Mouse (Mus musculus) midbrain, embryonic 15.5 days (tissue): Measurements from ENCODE around the gene Smyd3. TPM values are rescaled to one million over a fixed set of nuclear protein-coding genes. Genes with fewer than 3 reads are reported as not detected.

Source experiments
- ATAC-seq: fragments of 200-750 bp; cut with Nextera tagmentation; replicated peaks from 2 replicates; pipeline ENCODE4 v1.8.0; 2017; ENCODE audit warnings: moderate TSS enrichment
- H3K27ac ChIP-seq: fragments of 300-500 bp; sonication (generic); 2 replicates; pipeline ENCODE4 v1.5.1; 2015; ENCODE audit warnings: mild to moderate bottlenecking, inconsistent platforms
- H3K27me3 ChIP-seq: fragments of 300-500 bp; sonication (generic); replicated peaks from 2 replicates; pipeline ENCODE4 v1.6.1; 2015; ENCODE audit warnings: inconsistent platforms
- H3K36me3 ChIP-seq: fragments of 300-500 bp; sonication (generic); replicated peaks from 2 replicates; pipeline ENCODE4 v1.6.1; 2015; ENCODE audit warnings: inconsistent platforms
- H3K4me1 ChIP-seq: fragments of 300-500 bp; sonication (generic); 2 replicates; pipeline ENCODE4 v1.6.1; 2015; ENCODE audit warnings: inconsistent platforms
- H3K4me2 ChIP-seq: fragments of 300-500 bp; sonication (generic); 2 replicates; pipeline ENCODE4 v1.6.1; 2015; ENCODE audit warnings: inconsistent platforms, mild to moderate bottlenecking, moderate library complexity
- H3K4me3 ChIP-seq: fragments of 300-500 bp; sonication (generic); 2 replicates; pipeline ENCODE4 v1.5.1; 2015; ENCODE audit warnings: mild to moderate bottlenecking, inconsistent platforms
- H3K9ac ChIP-seq: fragments of 300-500 bp; sonication (generic); 2 replicates; pipeline ENCODE4 v1.6.1; 2015; ENCODE audit warnings: mild to moderate bottlenecking, inconsistent platforms
- H3K9me3 ChIP-seq: fragments of 300-500 bp; sonication (generic); 2 replicates; pipeline ENCODE4 v1.6.1; 2016; ENCODE audit warnings: inconsistent platforms
- WGBS: fragments of 180-500 bp; shearing (Covaris S2); methylation state at CpG from one replicate; pipeline ENCODE4 v1.1.7; 2015; ENCODE audit warnings: mixed read lengths; 5-methylcytosine and 5-hydroxymethylcytosine counted together
- polyA plus RNA-seq: library from polyadenylated mRNA; unstranded; fragments of >200 nt; fragmentation: Nextera tagmentation; extraction: Ambion mirVana; gene quantifications from 2 replicates; pipeline ENCODE4 v1.2.1, GENCODE M21; 2015

Gene Smyd3
- polyA plus RNA-seq, 1 experiment from 2014 or later, result 24.8 TPM

GRCm38 (mm10) chr1:179013021-179013420, 504.8 kb downstream of the Smyd3 start:
- H3K36me3 ChIP-seq, result no peaks in the 10 kb centered on the region
- H3K4me2 ChIP-seq, result no peak overlapping the region
- no peak for ATAC-seq
- no peaks in the 10 kb centered on the region for H3K4me1 ChIP-seq
- H3K27ac ChIP-seq, result no peak overlapping the region
- no peak overlapping the region for H3K9ac ChIP-seq
- no peaks in the 10 kb centered on the region for H3K9me3 ChIP-seq
- H3K4me3 ChIP-seq, result no peak overlapping the region
- H3K27me3 ChIP-seq, result no peaks in the 10 kb centered on the region

DNA sequence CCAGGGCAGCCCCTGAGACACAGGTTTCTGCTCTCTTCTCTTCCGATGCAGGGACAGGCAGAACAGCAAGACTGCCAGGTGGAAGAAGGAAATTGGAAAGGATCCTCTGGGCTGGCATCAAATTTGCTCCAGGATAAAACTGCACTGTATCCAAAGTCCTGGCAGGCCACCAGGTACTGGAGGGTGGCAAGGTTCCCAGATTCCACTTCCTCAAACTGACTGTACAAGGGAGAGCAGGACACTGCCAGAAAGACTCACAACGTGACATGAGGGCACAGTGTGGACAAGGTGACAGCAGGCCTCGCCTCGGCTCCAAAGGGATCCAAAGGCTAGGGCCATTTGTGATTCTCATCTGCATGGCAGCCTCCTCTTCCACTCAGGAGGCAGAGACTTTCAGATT, 505.6 kb downstream of the Smyd3 start:
- no peaks in the 10 kb centered on the region for H3K4me1 ChIP-seq
- no peak overlapping the region for H3K4me2 ChIP-seq
- no peak overlapping the region for H3K27ac ChIP-seq
- no peaks in the 10 kb centered on the region for H3K9me3 ChIP-seq
- 86% methylated on average over 4 of the region's 4 CpGs for WGBS
- no peak overlapping the region for H3K4me3 ChIP-seq
- no peaks in the 10 kb centered on the region for H3K36me3 ChIP-seq
- no peak overlapping the region for H3K9ac ChIP-seq
- ATAC-seq, result no peak
- H3K27me3 ChIP-seq, result no peaks in the 10 kb centered on the region

GRCm38 (mm10) chr1:179010756-179011155, 507.1 kb downstream of the Smyd3 start:
- Histone ChIP-seq H3K4me2 (no peak overlapping the region), H3K9me3 (no peaks in the 10 kb centered on the region), H3K27ac (no peak overlapping the region), H3K36me3 (no peaks in the 10 kb centered on the region), H3K4me1 (no peaks in the 10 kb centered on the region), H3K9ac (no peak overlapping the region), H3K27me3 (no peaks in the 10 kb centered on the region), H3K4me3 (no peak overlapping the region)
- no peak; the same call in 1 of the 2 replicates for ATAC-seq
- 84% methylated on average over 3 of the region's 3 CpGs for WGBS

- no peak overlapping the region for H3K4me3 ChIP-seq
- no peak overlapping the region for H3K4me2 ChIP-seq
- WGBS, result 91% methylated on average over 3 of the region's 3 CpGs
- H3K27me3 ChIP-seq, result no peaks in the 10 kb centered on the region
- H3K4me1 ChIP-seq, result no peaks in the 10 kb centered on the region
- no peak for ATAC-seq
- no peak overlapping the region for H3K27ac ChIP-seq
- no peaks in the 10 kb centered on the region for H3K9me3 ChIP-seq
- H3K9ac ChIP-seq, result no peak overlapping the region
- no peaks in the 10 kb centered on the region for H3K36me3 ChIP-seq
These were observed 507.9 kb downstream of the Smyd3 start for GRCm38 (mm10) chr1:179009911-179010310.

- Histone ChIP-seq H3K4me3 (no peak overlapping the region), H3K27me3 (no peaks in the 10 kb centered on the region), H3K9me3 (no peaks in the 10 kb centered on the region), H3K9ac (no peak overlapping the region), H3K36me3 (no peaks in the 10 kb centered on the region), H3K4me2 (no peak overlapping the region), H3K4me1 (peaks cover 5% of the 10 kb centered on the region), H3K27ac (peak overlapping the region; percentile 63)
- WGBS, result 51% methylated on average over 7 of the region's 7 CpGs
- peak; percentile 78 for ATAC-seq
These were observed 513.5 kb downstream of the Smyd3 start for GRCm38 (mm10) chr1:179004133-179004866.

DNA sequence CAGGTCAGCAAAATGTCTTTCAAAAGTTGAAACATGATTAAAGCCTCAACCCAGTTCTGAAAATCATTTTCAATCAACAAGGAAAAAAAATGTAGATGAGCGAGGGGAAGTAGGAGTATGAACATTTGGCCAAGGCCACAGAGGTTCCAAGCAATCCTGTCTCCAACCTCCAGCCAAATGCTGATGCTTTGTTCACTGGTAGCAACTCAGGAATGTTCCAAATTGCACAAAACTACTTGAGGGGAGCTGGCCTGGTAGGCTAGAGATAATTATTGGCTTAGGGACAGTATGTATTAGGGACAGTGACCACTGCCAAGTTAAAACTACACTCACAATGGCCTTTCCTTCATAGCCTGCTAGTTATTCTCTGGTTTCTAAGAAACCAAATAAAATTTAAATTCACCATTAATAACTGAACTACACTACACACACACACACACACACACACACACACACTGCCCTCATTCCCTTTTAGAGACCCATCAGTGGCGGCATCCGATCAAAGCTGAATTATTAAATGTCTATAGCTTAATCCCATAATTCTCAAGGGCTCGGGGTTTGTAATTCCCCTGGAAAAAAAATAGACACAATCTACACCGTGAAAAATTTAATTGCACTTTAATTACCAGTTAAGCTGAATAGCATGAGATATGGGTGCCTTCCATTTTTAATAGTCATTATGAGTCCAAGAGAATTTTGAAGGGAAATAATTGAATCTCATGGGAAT, 514.3 kb downstream of the Smyd3 start:
- H3K4me3 ChIP-seq, result no peak overlapping the region
- H3K27me3 ChIP-seq, result no peaks in the 10 kb centered on the region
- H3K4me1 ChIP-seq, result peaks cover 5% of the 10 kb centered on the region
- H3K9ac ChIP-seq, result no peak overlapping the region
- H3K4me2 ChIP-seq, result no peak overlapping the region
- no peaks in the 10 kb centered on the region for H3K9me3 ChIP-seq
- no peaks in the 10 kb centered on the region for H3K36me3 ChIP-seq
- ATAC-seq, result peak; percentile 69
- 48% methylated on average over 5 of the region's 5 CpGs for WGBS
- H3K27ac ChIP-seq, result peak overlapping the region; percentile 30; the same call in 1 of the 2 replicates

- Histone ChIP-seq H3K9me3 (no peaks in the 10 kb centered on the region), H3K27me3 (no peaks in the 10 kb centered on the region), H3K9ac (no peak overlapping the region), H3K27ac (no peak overlapping the region), H3K36me3 (no peaks in the 10 kb centered on the region), H3K4me1 (peaks cover 5% of the 10 kb centered on the region), H3K4me3 (no peak overlapping the region), H3K4me2 (no peak overlapping the region)
- no peak for ATAC-seq
- WGBS, result 73% methylated on average over 9 of the region's 9 CpGs
These were observed 517.8 kb downstream of the Smyd3 start for GRCm38 (mm10) chr1:178999876-179000528.

DNA sequence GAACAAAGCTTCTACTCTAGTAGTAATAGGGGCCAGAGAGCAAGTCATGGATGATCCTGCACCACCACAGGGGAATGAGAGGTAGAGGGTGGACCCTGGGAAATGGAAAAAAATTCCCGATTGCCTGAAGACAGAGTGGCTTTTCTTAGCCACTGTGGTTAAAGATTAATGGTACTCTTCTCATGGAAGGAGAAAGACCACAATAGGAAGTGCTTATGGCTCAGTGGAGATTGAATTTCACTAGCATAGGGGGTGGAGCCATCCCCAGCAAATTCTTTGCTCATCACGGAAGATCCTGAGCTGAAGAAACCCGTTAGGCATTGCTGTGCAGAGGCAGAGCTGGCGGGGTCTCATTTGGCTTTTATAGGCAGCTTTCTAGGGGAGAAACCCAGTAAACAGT, 520.0 kb downstream of the Smyd3 start:
- Histone ChIP-seq H3K27ac (no peak overlapping the region), H3K4me1 (no peaks in the 10 kb centered on the region), H3K4me3 (no peak overlapping the region), H3K27me3 (no peaks in the 10 kb centered on the region), H3K4me2 (no peak overlapping the region), H3K9ac (no peak overlapping the region), H3K36me3 (no peaks in the 10 kb centered on the region), H3K9me3 (no peaks in the 10 kb centered on the region)
- WGBS, result 39% methylated on average over 4 of the region's 4 CpGs
- no peak for ATAC-seq

DNA sequence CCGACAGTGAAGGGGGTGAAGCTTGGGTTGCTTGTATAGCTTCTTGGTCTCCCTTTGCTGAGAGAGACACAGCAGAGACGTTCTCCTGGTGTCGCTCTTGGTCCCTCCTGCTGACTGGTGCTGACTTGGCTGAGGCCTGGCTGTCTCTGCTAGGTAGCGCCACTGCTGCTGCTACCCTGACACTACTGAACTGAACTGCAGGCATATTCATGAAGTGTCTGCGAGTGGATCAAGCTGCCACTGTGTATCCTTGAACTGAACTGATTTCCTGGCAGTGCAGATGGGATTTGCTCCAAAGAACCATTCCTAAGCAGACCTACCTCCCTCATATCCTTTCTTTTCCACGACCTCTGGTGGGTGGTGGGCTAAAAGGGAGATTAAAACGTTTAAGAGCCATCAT, 523.6 kb downstream of the Smyd3 start:
- Histone ChIP-seq H3K4me3 (no peak overlapping the region), H3K27ac (no peak overlapping the region), H3K9me3 (no peaks in the 10 kb centered on the region), H3K36me3 (no peaks in the 10 kb centered on the region), H3K4me2 (no peak overlapping the region), H3K27me3 (no peaks in the 10 kb centered on the region), H3K4me1 (0 out of 2 replicates have a peak, but pooled peaks cover 8% of the 10 kb centered on the region), H3K9ac (no peak overlapping the region)
- no peak for ATAC-seq
- 68% methylated on average over 7 of the region's 7 CpGs for WGBS

DNA sequence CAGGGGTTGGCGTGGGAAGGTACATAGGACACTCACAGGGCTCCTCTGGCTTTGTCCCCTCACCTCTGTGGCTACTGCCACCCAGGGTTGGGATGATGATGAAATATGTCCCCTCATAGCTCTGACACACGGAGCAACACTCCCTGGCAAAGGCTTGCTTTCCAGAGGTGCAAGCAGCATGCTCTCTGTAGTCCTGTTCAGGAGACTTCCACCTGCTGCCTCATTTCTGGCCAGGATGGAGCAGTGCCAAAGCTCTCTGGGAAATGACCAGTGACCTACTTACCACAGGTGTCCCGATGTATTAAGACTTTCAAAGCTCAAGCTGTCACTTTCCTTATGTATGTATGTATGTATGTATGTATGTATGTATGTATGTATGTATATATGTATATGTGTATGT, 525.3 kb downstream of the Smyd3 start:
- no peak for ATAC-seq
- no peak overlapping the region for H3K4me2 ChIP-seq
- peaks cover 12% of the 10 kb centered on the region; the same call in 1 of the 2 replicates for H3K4me1 ChIP-seq
- 86% methylated on average over 3 of the region's 3 CpGs for WGBS
- no peak overlapping the region for H3K4me3 ChIP-seq
- no peak overlapping the region for H3K27ac ChIP-seq
- H3K9ac ChIP-seq, result no peak overlapping the region
- no peaks in the 10 kb centered on the region for H3K36me3 ChIP-seq
- H3K9me3 ChIP-seq, result no peaks in the 10 kb centered on the region
- no peaks in the 10 kb centered on the region for H3K27me3 ChIP-seq

- H3K9ac ChIP-seq, result no peak overlapping the region
- H3K9me3 ChIP-seq, result no peaks in the 10 kb centered on the region
- 0 out of 2 replicates have a peak overlapping the region, but pooled peaks have one; percentile 20 for H3K27ac ChIP-seq
- 0 out of 2 replicates have a peak, but pooled peaks have one; percentile 42 for ATAC-seq
- H3K27me3 ChIP-seq, result no peaks in the 10 kb centered on the region
- H3K36me3 ChIP-seq, result no peaks in the 10 kb centered on the region
- 29% methylated on average over 4 of the region's 4 CpGs for WGBS
- H3K4me2 ChIP-seq, result no peak overlapping the region
- peaks cover 12% of the 10 kb centered on the region; the same call in 1 of the 2 replicates for H3K4me1 ChIP-seq
- no peak overlapping the region for H3K4me3 ChIP-seq
These were observed 526.4 kb downstream of the Smyd3 start for GRCm38 (mm10) chr1:178991470-178991869.

DNA sequence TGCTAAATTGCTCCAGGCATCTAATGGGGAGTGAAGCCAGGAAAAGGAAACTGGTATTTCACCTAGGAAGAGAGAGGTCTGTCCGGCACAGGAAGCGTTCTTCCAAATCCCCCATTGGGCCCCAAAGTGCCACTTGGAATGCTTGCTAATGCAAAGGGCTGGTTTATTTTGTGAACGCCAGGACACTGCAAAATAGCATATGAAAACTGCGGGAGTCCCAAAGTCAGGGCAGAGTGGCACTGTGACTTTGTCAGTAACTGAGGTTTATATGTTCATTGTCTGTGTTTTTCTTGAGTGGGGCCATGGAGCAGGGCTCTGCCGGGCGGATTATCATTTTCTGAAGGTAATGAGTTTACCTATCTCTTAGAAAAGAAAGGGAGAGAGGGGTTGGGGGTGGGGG, 526.8 kb downstream of the Smyd3 start:
- Histone ChIP-seq H3K4me1 (peaks cover 12% of the 10 kb centered on the region; the same call in 1 of the 2 replicates), H3K4me2 (no peak overlapping the region), H3K27ac (no peak overlapping the region), H3K36me3 (no peaks in the 10 kb centered on the region), H3K4me3 (no peak overlapping the region), H3K27me3 (no peaks in the 10 kb centered on the region), H3K9me3 (no peaks in the 10 kb centered on the region), H3K9ac (no peak overlapping the region)
- ATAC-seq, result no peak
- WGBS, result 66% methylated on average over 6 of the region's 6 CpGs
